Mouse (Mus musculus): ENCODE results near the gene Rit1. TPM values are rescaled to one million over a fixed set of nuclear protein-coding genes. Genes with fewer than 3 reads are reported as not detected.
A peak's percentile ranks its signal among the peaks of the same experiment; 100 is the strongest.

Gene Rit1
- polyA plus RNA-seq, 1 experiment from 2014 or later: 98.4 TPM

- Histone ChIP-seq H3K9me3 (ENCODE audit: low read length) (0 out of 2 replicates have a peak, but pooled peaks cover 4% of the 10 kb centered on the region), H3K4me1 (ENCODE audit: insufficient read depth, low read depth, low read length) (no peaks in the 10 kb centered on the region), H3K36me3 (ENCODE audit: insufficient read depth, low read length) (no peaks in the 10 kb centered on the region), H3K27me3 (replicated peaks; ENCODE audit: insufficient read depth, low read length) (no peaks in the 10 kb centered on the region), H3K27ac (ENCODE audit: low read length) (no peak overlapping the region), H3K4me3 (ENCODE audit: low read depth, low read length) (no peak overlapping the region), H3K9ac (replicated peaks; ENCODE audit: low read depth) (no peak overlapping the region), H3K4me2 (replicated peaks; ENCODE audit: low read depth, low read length) (no peak overlapping the region)
- DNase-seq (ENCODE audit: low spot score): peak; percentile 22
- 80% methylated on average over 14 of the region's 15 CpGs for WGBS
- TF ChIP-seq CTCF (IDR thresholded peaks at IDR 0.05): no peak
- TF ChIP-seq EP300 (IDR thresholded peaks at IDR 0.05): no peak
- ATAC-seq: peak; percentile 59
These were observed 29.7 kb downstream of the Rit1 start for GRCm38 (mm10) chr3:88746139-88746870.

GRCm38 (mm10) chr3:88746871-88747231 lies 30.2 kb downstream of the Rit1 start:
- Histone ChIP-seq H3K4me3 (ENCODE audit: low read depth, low read length) (no peak overlapping the region), H3K27me3 (replicated peaks; ENCODE audit: insufficient read depth, low read length) (no peaks in the 10 kb centered on the region), H3K4me1 (ENCODE audit: insufficient read depth, low read depth, low read length) (no peaks in the 10 kb centered on the region), H3K27ac (ENCODE audit: low read length) (no peak overlapping the region), H3K36me3 (ENCODE audit: insufficient read depth, low read length) (no peaks in the 10 kb centered on the region), H3K4me2 (replicated peaks; ENCODE audit: low read depth, low read length) (no peak overlapping the region), H3K9me3 (ENCODE audit: low read length) (0 out of 2 replicates have a peak, but pooled peaks cover 4% of the 10 kb centered on the region), H3K9ac (replicated peaks; ENCODE audit: low read depth) (no peak overlapping the region)
- TF ChIP-seq EP300 (IDR thresholded peaks at IDR 0.05) (no peak), CTCF (IDR thresholded peaks at IDR 0.05) (no peak)
- ATAC-seq: peak; percentile 44
- WGBS: 66% methylated on average over 4 of the region's 4 CpGs
- DNase-seq (ENCODE audit: low spot score): peak; percentile 23

GRCm38 (mm10) chr3:88754283-88754682 lies 37.6 kb downstream of the Rit1 start:
- no peak overlapping the region for H3K9ac ChIP-seq (replicated peaks; ENCODE audit: low read depth)
- no peaks in the 10 kb centered on the region for H3K36me3 ChIP-seq (ENCODE audit: insufficient read depth, low read length)
- DNase-seq (ENCODE audit: low spot score) (peak; percentile 15), ATAC-seq (no peak)
- no peak overlapping the region for H3K4me3 ChIP-seq (ENCODE audit: low read depth, low read length)
- no peak overlapping the region for H3K4me2 ChIP-seq (replicated peaks; ENCODE audit: low read depth, low read length)
- no peaks in the 10 kb centered on the region for H3K27me3 ChIP-seq (replicated peaks; ENCODE audit: insufficient read depth, low read length)
- TF ChIP-seq CTCF (IDR thresholded peaks at IDR 0.05): peak; percentile 46
- no peak for TF ChIP-seq EP300 (IDR thresholded peaks at IDR 0.05)
- WGBS: 59% methylated on average over 4 of the region's 4 CpGs
- H3K27ac ChIP-seq (ENCODE audit: low read length): no peak overlapping the region
- H3K4me1 ChIP-seq (ENCODE audit: insufficient read depth, low read depth, low read length): peaks cover 9% of the 10 kb centered on the region; the same call in 1 of the 2 replicates
- no peaks in the 10 kb centered on the region for H3K9me3 ChIP-seq (ENCODE audit: low read length)

GRCm38 (mm10) chr3:88755541-88755940 lies 38.9 kb downstream of the Rit1 start:
- peaks cover 9% of the 10 kb centered on the region; the same call in 1 of the 2 replicates for H3K4me1 ChIP-seq (ENCODE audit: insufficient read depth, low read depth, low read length)
- TF ChIP-seq CTCF (IDR thresholded peaks at IDR 0.05): no peak
- H3K4me3 ChIP-seq (ENCODE audit: low read depth, low read length): no peak overlapping the region
- no peak overlapping the region for H3K9ac ChIP-seq (replicated peaks; ENCODE audit: low read depth)
- H3K4me2 ChIP-seq (replicated peaks; ENCODE audit: low read depth, low read length): no peak overlapping the region
- H3K27me3 ChIP-seq (replicated peaks; ENCODE audit: insufficient read depth, low read length): no peaks in the 10 kb centered on the region
- no peaks in the 10 kb centered on the region for H3K9me3 ChIP-seq (ENCODE audit: low read length)
- 40% methylated on average over 3 of the region's 3 CpGs for WGBS
- DNase-seq (ENCODE audit: low spot score) (no peak), ATAC-seq (no peak)
- H3K27ac ChIP-seq (ENCODE audit: low read length): no peak overlapping the region
- H3K36me3 ChIP-seq (ENCODE audit: insufficient read depth, low read length): no peaks in the 10 kb centered on the region

GRCm38 (mm10) chr3:88756276-88756675 lies 39.6 kb downstream of the Rit1 start:
- Histone ChIP-seq H3K36me3 (ENCODE audit: insufficient read depth, low read length) (no peaks in the 10 kb centered on the region), H3K4me2 (replicated peaks; ENCODE audit: low read depth, low read length) (no peak overlapping the region), H3K4me3 (ENCODE audit: low read depth, low read length) (no peak overlapping the region), H3K4me1 (ENCODE audit: insufficient read depth, low read depth, low read length) (peaks cover 9% of the 10 kb centered on the region; the same call in 1 of the 2 replicates), H3K27ac (ENCODE audit: low read length) (no peak overlapping the region), H3K9me3 (ENCODE audit: low read length) (no peaks in the 10 kb centered on the region), H3K9ac (replicated peaks; ENCODE audit: low read depth) (no peak overlapping the region), H3K27me3 (replicated peaks; ENCODE audit: insufficient read depth, low read length) (no peaks in the 10 kb centered on the region)
- TF ChIP-seq EP300 (IDR thresholded peaks at IDR 0.05) (no peak), CTCF (IDR thresholded peaks at IDR 0.05) (no peak)
- ATAC-seq (no peak), DNase-seq (ENCODE audit: low spot score) (no peak)
- WGBS: 54% methylated on average over 4 of the region's 4 CpGs

GRCm38 (mm10) chr3:88758045-88758500 lies 41.4 kb downstream of the Rit1 start:
- ATAC-seq (peak; percentile 85), DNase-seq (ENCODE audit: low spot score) (peak; percentile 84)
- no peak overlapping the region; the same call in 1 of the 2 replicates for H3K9ac ChIP-seq (replicated peaks; ENCODE audit: low read depth)
- no peaks in the 10 kb centered on the region for H3K36me3 ChIP-seq (ENCODE audit: insufficient read depth, low read length)
- H3K9me3 ChIP-seq (ENCODE audit: low read length): no peaks in the 10 kb centered on the region
- peaks cover 9% of the 10 kb centered on the region; the same call in 1 of the 2 replicates for H3K4me1 ChIP-seq (ENCODE audit: insufficient read depth, low read depth, low read length)
- TF ChIP-seq EP300 (IDR thresholded peaks at IDR 0.05): no peak
- TF ChIP-seq CTCF (IDR thresholded peaks at IDR 0.05): no peak
- no peak overlapping the region for H3K4me3 ChIP-seq (ENCODE audit: low read depth, low read length)
- no peaks in the 10 kb centered on the region for H3K27me3 ChIP-seq (replicated peaks; ENCODE audit: insufficient read depth, low read length)
- peak overlapping the region; percentile 55 for H3K27ac ChIP-seq (ENCODE audit: low read length)
- 4% methylated on average over 5 of the region's 5 CpGs for WGBS
- H3K4me2 ChIP-seq (replicated peaks; ENCODE audit: low read depth, low read length): peak overlapping the region; percentile 33
